Mouse (Mus musculus) natural killer cell, adult 2 months (primary cell): ENCODE data around the gene Mrm3.

Experiments
- DNase-seq, 2 experiments: peaks; one replicate each; pipeline ENCODE4 v3.0.0; 2022; ENCODE audit warnings: low spot score in 2 of 2

Gene Mrm3

DNA sequence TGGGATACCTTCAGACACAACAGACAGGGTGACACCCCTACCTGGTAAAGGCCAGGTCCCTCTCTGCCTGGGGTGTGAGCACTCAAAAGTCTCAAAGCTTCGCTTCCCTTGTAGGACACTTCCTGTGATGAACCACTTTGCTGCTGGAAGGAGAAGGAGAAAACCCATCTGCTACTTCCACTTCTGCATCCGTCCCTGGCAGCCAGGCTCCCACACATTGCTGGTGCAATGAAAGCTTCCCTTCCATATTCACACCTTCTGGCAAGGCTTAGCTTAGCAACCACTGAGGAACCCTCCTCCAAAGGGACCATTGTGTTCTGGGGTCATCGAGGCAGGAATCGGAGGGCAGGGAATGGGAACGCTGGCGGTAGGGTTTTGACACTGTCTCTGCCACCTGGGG lies 45.1 kb downstream of the Mrm3 start:
- no peak for DNase-seq

GRCm38 (mm10) chr11:76290367-76290766 lies 46.9 kb downstream of the Mrm3 start:
- DNase-seq = no peak

DNA sequence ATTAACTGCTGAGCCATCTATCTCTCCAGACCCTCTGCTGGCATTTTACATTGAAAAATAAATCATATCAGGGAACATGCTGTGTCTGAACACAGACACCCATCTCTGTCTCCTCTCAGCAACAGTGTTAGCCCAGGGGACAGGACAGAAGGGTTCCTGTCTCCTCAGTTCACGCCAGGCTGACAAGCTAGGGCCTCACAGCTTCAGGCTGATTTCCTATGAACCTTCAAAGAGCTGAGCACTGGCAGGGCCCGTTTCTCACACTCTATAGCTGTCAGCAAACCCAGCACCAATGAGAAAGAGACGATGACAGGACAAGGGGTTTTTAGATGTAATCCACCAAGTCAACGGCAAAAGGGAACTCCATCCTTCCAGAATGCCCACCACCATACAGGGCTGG lies 48.4 kb downstream of the Mrm3 start:
- no peak for DNase-seq

GRCm38 (mm10) chr11:76292398-76292797 lies 48.9 kb downstream of the Mrm3 start:
- DNase-seq = no peak

DNA sequence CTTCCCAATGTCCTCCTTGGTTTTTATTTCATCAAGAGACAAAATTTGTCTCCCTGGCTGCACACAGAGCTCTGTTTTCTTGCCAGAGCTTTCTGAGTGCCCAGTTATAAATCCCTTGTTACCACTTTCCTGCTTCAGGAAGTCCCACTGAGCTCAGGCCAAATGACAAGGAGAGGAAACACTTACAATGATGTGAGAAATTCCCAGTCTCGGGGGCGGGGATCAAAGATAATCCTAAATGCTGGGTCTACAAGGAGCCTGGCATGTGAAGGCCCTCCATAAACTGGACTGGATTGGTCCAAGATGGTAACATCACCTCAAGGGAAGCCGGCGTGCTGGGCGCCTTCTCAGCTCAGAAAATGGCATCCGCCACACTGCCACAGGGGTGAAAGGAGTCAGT lies 49.3 kb downstream of the Mrm3 start:
- DNase-seq = no peak

GRCm38 (mm10) chr11:76294078-76294477 lies 50.6 kb downstream of the Mrm3 start:
- DNase-seq = no peak

DNA sequence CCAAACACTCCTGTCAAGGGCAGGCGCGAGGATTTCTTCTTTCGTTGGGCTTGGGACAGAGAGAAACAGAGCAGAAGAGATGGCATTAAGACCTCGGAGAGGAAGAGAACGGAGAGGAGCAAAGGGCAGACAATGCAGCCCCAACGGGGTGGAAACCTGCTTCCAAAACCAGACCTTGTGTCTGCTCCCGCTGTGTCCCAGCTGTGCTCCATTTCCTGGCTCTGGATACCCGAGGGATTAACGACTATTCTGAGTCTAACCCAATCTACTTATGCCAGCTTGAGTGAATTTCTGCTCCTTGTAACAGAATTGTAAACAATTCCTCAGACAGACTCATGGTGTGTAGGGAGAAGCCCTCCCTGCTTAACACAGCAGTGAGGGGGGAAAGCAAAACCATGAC lies 51.3 kb downstream of the Mrm3 start:
- no peak for DNase-seq

DNA sequence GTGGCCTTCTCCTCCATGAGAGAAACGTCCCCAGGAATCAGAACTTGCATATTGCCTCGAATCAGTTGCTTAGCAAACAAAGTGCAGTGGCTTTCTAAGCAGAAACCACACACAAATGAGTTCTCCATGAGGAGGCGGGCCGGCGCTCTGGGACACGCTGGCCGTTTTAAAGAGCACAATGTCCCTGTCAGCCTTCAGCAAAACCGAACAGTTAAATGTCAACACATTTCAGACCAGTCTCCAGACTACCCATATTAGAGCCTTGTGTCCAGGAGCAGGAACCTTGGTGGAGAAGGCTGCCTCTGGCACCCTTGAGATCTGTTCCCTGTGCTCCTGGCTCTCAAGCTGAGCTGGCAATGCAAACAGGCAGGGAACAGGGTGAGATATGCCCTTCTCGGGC lies 53.7 kb downstream of the Mrm3 start:
- DNase-seq = no peak

- DNase-seq = no peak
Measured at GRCm38 (mm10) chr11:76298457-76299000, 55.0 kb downstream of the Mrm3 start.
